Mouse (Mus musculus) forebrain, postnatal 0 days (tissue): ENCODE measurements around the gene Rubcnl. TPM values are rescaled to one million over a fixed set of nuclear protein-coding genes. Genes with fewer than 3 reads are reported as not detected.

Experiments used
- ATAC-seq: fragments of 200-750 bp; cut with Nextera tagmentation; 2 replicates; pipeline ENCODE4 v1.8.0; 2017; ENCODE audit warnings: mild to moderate bottlenecking, moderate library complexity
- DNase-seq: peaks from one replicate; pipeline ENCODE4 v3.0.0-alpha.2; 2015
- H3K27ac ChIP-seq: fragments of 300-500 bp; sonication (generic); 2 replicates; pipeline ENCODE4 v1.5.1; 2014; ENCODE audit warnings: low read depth, mild to moderate bottlenecking, antibody characterized with exemption, low read length, moderate library complexity, mixed read lengths
- H3K27me3 ChIP-seq: fragments of 300-500 bp; sonication (generic); 2 replicates; pipeline ENCODE4 v1.6.1; 2014; ENCODE audit warnings: mild to moderate bottlenecking, low read length, mixed read lengths; ENCODE audit not compliant: insufficient read depth
- H3K36me3 ChIP-seq: fragments of 300-500 bp; sonication (generic); 2 replicates; pipeline ENCODE4 v1.6.1; 2014; ENCODE audit warnings: mild to moderate bottlenecking, moderate library complexity; ENCODE audit not compliant: insufficient read depth
- H3K4me1 ChIP-seq: fragments of 300-500 bp; sonication (generic); 2 replicates; pipeline ENCODE4 v1.6.1; 2014; ENCODE audit warnings: antibody characterized with exemption; ENCODE audit not compliant: insufficient read depth
- H3K4me2 ChIP-seq: fragments of 300-500 bp; sonication (generic); 2 replicates; pipeline ENCODE4 v1.6.1; 2014; ENCODE audit warnings: low read depth, mild to moderate bottlenecking, moderate library complexity
- H3K4me3 ChIP-seq: fragments of 300-500 bp; sonication (generic); 2 replicates; pipeline ENCODE4 v1.5.1; 2014; ENCODE audit warnings: low read depth, low read length, mixed read lengths
- H3K9ac ChIP-seq: fragments of 300-500 bp; sonication (generic); 2 replicates; pipeline ENCODE4 v1.6.1; 2014; ENCODE audit warnings: mild to moderate bottlenecking
- H3K9me3 ChIP-seq: fragments of 300-500 bp; sonication (generic); 2 replicates; pipeline ENCODE4 v1.6.1; 2016; ENCODE audit warnings: low read length
- CTCF ChIP-seq: sonication (generic); IDR thresholded peaks from 2 replicates; pipeline ENCODE4 v1.5.1; 2016; ENCODE audit warnings: antibody characterized with exemption, control low read depth, low read depth
- WGBS: fragments of 180-500 bp; shearing (Covaris S2); extraction: QIAGEN DNeasy Blood & Tissue Kit; methylation state at CpG from one replicate; pipeline ENCODE4 v1.1.7; 2014; 5-methylcytosine and 5-hydroxymethylcytosine counted together
- polyA plus RNA-seq: library from polyadenylated mRNA; unstranded; fragments of >200 nt; fragmentation: Nextera tagmentation; extraction: Ambion mirVana; gene quantifications from 2 replicates; pipeline ENCODE4 v1.2.1, GENCODE M21; 2015
- total RNA-seq: library from RNA; depleted of rRNA; stranded (reverse); fragments of >200 nt; gene quantifications from 2 replicates; pipeline ENCODE4 v1.2.3, GENCODE M21; 2014

The Rubcnl gene
- total and polyA plus RNA-seq, 2 experiments from 2014 or later: 0.05 to 0.17 TPM

GRCm38 (mm10) chr14:74997041-74997440, 18.8 kb upstream of the Rubcnl start:
- no peak overlapping the region for H3K4me2 ChIP-seq
- no peaks in the 10 kb centered on the region for H3K9me3 ChIP-seq
- no peak overlapping the region for H3K4me3 ChIP-seq
- no peak for TF ChIP-seq CTCF
- H3K4me1 ChIP-seq: no peaks in the 10 kb centered on the region
- H3K27me3 ChIP-seq: no peaks in the 10 kb centered on the region
- ATAC-seq (no peak), DNase-seq (no peak)
- H3K36me3 ChIP-seq: no peaks in the 10 kb centered on the region
- WGBS: 87% methylated on average over 2 of the region's 2 CpGs
- no peak overlapping the region for H3K9ac ChIP-seq
- no peak overlapping the region for H3K27ac ChIP-seq

DNA sequence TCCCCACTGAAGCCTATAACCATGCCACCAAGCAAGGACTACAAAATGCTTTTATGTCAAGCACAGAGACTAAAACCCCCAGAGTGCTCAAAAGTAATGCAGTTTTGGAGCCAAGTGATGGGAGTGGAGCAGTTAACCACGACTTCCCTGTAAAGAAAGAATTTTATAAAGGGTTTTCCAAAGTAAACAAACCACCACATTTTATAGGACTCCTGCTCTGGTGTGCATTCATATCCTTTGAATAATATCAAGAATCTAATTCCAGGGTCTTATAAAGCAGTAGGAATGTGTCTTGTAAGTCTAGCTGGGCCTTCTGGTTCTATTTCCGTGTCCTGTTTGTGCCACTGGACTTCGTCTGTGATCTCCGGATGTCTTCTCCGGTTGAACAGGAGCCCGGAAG, 14.5 kb upstream of the Rubcnl start:
- Histone ChIP-seq H3K27me3 (no peaks in the 10 kb centered on the region), H3K9me3 (no peaks in the 10 kb centered on the region), H3K36me3 (no peaks in the 10 kb centered on the region), H3K4me1 (no peaks in the 10 kb centered on the region), H3K4me3 (no peak overlapping the region), H3K4me2 (no peak overlapping the region), H3K27ac (no peak overlapping the region), H3K9ac (no peak overlapping the region)
- WGBS: 90% methylated on average over 6 of the region's 6 CpGs
- TF ChIP-seq CTCF: no peak
- no peak for ATAC-seq
- no peak for DNase-seq

DNA sequence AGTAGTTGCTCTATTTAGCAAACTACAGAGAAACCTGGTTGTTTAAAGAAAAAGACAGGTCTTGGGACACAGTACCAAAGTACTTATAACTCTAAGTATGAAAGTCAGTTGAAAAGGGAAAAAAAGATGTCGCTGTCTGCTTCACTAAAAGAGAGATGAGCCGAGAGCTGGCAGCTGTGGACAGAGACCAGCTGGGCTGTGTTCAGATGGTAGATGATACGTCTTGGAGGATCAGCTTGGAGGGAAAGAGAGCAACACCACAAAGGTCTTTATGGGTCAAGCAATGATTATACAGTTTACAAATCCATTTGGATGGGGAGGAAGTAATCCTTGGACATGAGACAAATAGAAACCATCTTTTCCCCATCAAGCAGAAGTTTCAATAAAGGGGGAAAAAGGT, 12.5 kb upstream of the Rubcnl start:
- Histone ChIP-seq H3K27me3 (no peaks in the 10 kb centered on the region), H3K4me1 (no peaks in the 10 kb centered on the region), H3K4me2 (no peak overlapping the region), H3K9me3 (no peaks in the 10 kb centered on the region), H3K36me3 (no peaks in the 10 kb centered on the region), H3K27ac (no peak overlapping the region), H3K4me3 (no peak overlapping the region), H3K9ac (no peak overlapping the region)
- 88% methylated on average over 3 of the region's 3 CpGs for WGBS
- no peak for TF ChIP-seq CTCF
- ATAC-seq: no peak
- DNase-seq: no peak

GRCm38 (mm10) chr14:75005478-75006199, 10.2 kb upstream of the Rubcnl start:
- H3K4me3 ChIP-seq: no peak overlapping the region
- H3K27me3 ChIP-seq: no peaks in the 10 kb centered on the region
- no peaks in the 10 kb centered on the region for H3K9me3 ChIP-seq
- ATAC-seq: peak; percentile 8; the same call in 1 of the 2 replicates
- no peak overlapping the region for H3K4me2 ChIP-seq
- no peaks in the 10 kb centered on the region for H3K36me3 ChIP-seq
- WGBS: 80% methylated on average over 2 of the region's 2 CpGs
- H3K9ac ChIP-seq: no peak overlapping the region
- no peak overlapping the region for H3K27ac ChIP-seq
- H3K4me1 ChIP-seq: no peaks in the 10 kb centered on the region
- TF ChIP-seq CTCF: no peak
- no peak for DNase-seq

DNA sequence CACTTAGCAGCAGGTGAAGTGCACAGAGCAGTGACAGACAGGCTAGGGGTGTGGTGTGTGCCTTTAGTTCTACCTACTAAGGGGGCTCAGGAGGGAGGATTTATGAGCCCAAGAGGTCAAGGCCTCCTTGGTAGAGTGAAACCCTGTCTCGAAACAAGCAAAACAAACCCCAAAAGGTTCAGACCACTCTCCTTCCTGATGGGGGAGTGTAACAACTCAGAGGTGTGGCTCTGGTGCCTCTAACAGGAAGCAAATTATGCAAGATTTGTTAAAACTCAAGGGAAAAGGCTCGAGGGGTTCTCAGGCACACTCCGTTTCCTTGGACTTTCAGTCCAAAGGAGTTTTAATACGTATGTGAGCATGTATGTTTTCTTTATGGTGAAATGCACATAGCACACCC, 5.5 kb upstream of the Rubcnl start:
- ATAC-seq: no peak
- Histone ChIP-seq H3K9me3 (no peaks in the 10 kb centered on the region), H3K4me2 (no peak overlapping the region), H3K9ac (no peak overlapping the region), H3K4me3 (no peak overlapping the region), H3K36me3 (no peaks in the 10 kb centered on the region), H3K27ac (no peak overlapping the region), H3K4me1 (no peaks in the 10 kb centered on the region), H3K27me3 (no peaks in the 10 kb centered on the region)
- no peak for DNase-seq
- WGBS: 74% methylated on average over 4 of the region's 4 CpGs
- TF ChIP-seq CTCF: no peak

DNA sequence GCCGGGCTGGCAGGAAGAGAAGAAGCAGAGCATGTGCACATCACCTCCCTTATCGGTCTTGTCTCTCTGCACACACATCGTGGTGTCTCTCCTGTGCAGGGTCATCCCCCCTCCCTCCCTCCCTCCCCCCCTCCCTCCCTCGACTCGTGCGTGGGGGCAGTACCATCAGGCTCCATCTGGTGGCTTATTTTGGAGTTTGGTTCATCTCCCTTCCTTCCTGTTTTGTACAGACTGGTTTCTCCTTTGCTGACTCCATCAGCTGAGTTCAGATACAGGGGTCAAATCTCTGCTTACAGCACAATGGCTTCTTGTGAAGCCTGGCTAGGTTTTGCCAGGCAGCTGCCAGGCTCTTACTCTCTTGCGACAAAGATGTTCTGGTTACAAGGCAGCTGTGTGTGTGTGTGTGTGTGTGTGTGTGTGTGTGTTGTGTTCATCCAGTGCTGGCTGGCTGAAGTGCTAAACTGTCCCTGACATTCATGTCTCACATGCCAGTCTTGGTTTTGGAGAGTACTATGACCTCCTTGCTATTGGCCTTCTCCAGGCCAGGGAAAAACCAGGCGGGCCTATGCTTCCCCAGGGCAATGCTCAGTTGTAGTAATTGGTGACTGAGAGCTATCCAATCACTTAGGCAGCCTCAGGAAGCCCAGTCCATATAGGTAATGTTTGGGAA, 4.7 kb upstream of the Rubcnl start:
- Histone ChIP-seq H3K9me3 (no peaks in the 10 kb centered on the region), H3K36me3 (no peaks in the 10 kb centered on the region), H3K9ac (no peak overlapping the region), H3K27me3 (no peaks in the 10 kb centered on the region), H3K4me2 (no peak overlapping the region), H3K4me1 (no peaks in the 10 kb centered on the region), H3K4me3 (no peak overlapping the region), H3K27ac (no peak overlapping the region)
- WGBS: 36% methylated on average over 8 of the region's 8 CpGs
- DNase-seq (no peak), ATAC-seq (peak; percentile 73; the same call in 1 of the 2 replicates)
- no peak for TF ChIP-seq CTCF

DNA sequence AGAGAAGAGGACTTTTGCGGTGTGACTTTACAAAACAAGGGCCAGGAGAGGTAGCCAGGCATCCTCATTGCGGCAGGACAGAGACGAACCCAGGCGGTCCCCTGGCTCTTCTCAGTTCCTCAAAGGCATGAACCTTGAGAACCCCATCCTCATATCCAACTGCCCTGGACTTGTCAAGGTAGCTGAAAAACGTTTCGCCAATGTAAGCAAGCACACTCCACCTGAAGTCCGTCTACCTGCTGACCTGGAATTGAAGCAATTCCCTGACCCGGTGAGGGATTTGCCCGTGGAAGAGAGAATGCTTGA, 841 bp downstream of the Rubcnl start:
- Histone ChIP-seq H3K4me3 (no peak overlapping the region), H3K4me2 (peak overlapping the region; percentile 91), H3K9ac (no peak overlapping the region), H3K36me3 (no peaks in the 10 kb centered on the region), H3K9me3 (no peaks in the 10 kb centered on the region), H3K27me3 (no peaks in the 10 kb centered on the region), H3K27ac (no peak overlapping the region), H3K4me1 (no peaks in the 10 kb centered on the region)
- no peak for TF ChIP-seq CTCF
- DNase-seq (no peak), ATAC-seq (no peak)
- WGBS: 76% methylated on average over 9 of the region's 9 CpGs
